Mouse (Mus musculus): Measurements from ENCODE around the gene Apbb2. TPM values are rescaled to one million over a fixed set of nuclear protein-coding genes. Genes with fewer than 3 reads are reported as not detected.

Gene Apbb2
- total RNA-seq (2021) = 10 to 100 TPM; 60.1 to 70.5 TPM
- long read RNA-seq, experiment 1, full-length matches to known transcripts = 6 of 49 reads
- long read RNA-seq, experiment 1, partial matches to known transcripts = 9 of 49 reads
- long read RNA-seq, experiment 1, other reads (novel, unspliced or antisense) = 34 of 49 reads
- long read RNA-seq, experiment 2, partial matches to known transcripts = 5 of 28 reads
- long read RNA-seq, experiment 2, other reads (novel, unspliced or antisense) = 22 of 28 reads

- intact Hi-C loops (cut with DNase I) = loop anchor here (1.0 to 5.0 kb wide), 4 partner anchors 58 to 226 kb away; partner anchors contain the start of gene Uchl1
These were observed at the start of gene Apbb2 for GRCm38 (mm10) chr5:66618597-66618996. Apbb2 (minus strand) TSS chr5:66618784.

GRCm38 (mm10) chr5:66654220-66654619, 35.6 kb upstream of the Apbb2 start:
- no peak for TF ChIP-seq CTCF (IDR thresholded peaks at IDR 0.05)
- H3K27ac ChIP-seq = no peak overlapping the region
- no peak for DNase-seq (ENCODE audit: extremely low spot score in 1 of 2, low spot score in 2 of 2)
- intact Hi-C loops (cut with DNase I) = no loop called here
- no peak overlapping the region for H3K4me3 ChIP-seq

More at GRCm38 (mm10) chr5:66618597-66618996, at the start of gene Apbb2:
- peak; percentile 93 for TF ChIP-seq CTCF (IDR thresholded peaks at IDR 0.05)
- peak within 1 kb of the TSS; percentile 97 for H3K27ac ChIP-seq
- DNase-seq (ENCODE audit: extremely low spot score in 1 of 2, low spot score in 2 of 2) = peak; percentile 96
- peak within 1 kb of the TSS; percentile 84 for H3K4me3 ChIP-seq

GRCm38 (mm10) chr5:66647504-66647903, 28.9 kb upstream of the Apbb2 start:
- no peak for DNase-seq (ENCODE audit: extremely low spot score in 1 of 2, low spot score in 2 of 2)
- no peak for TF ChIP-seq CTCF (IDR thresholded peaks at IDR 0.05)
- no peak overlapping the region for H3K4me3 ChIP-seq
- no peak overlapping the region for H3K27ac ChIP-seq
- intact Hi-C loops (cut with DNase I) = no loop called here

- intact Hi-C loops (cut with DNase I) = no loop called here
- H3K4me3 ChIP-seq = no peak overlapping the region
- no peak for DNase-seq (ENCODE audit: extremely low spot score in 1 of 2, low spot score in 2 of 2)
- TF ChIP-seq CTCF (IDR thresholded peaks at IDR 0.05) = no peak
- H3K27ac ChIP-seq = no peak overlapping the region
These were observed 24.7 kb upstream of the Apbb2 start for GRCm38 (mm10) chr5:66643260-66643659.

GRCm38 (mm10) chr5:66642156-66642555, 23.6 kb upstream of the Apbb2 start:
- no peak for TF ChIP-seq CTCF (IDR thresholded peaks at IDR 0.05)
- intact Hi-C loops (cut with DNase I) = no loop called here
- DNase-seq (ENCODE audit: extremely low spot score in 1 of 2, low spot score in 2 of 2) = no peak
- Histone ChIP-seq H3K27ac (no peak overlapping the region), H3K4me3 (no peak overlapping the region)

DNA sequence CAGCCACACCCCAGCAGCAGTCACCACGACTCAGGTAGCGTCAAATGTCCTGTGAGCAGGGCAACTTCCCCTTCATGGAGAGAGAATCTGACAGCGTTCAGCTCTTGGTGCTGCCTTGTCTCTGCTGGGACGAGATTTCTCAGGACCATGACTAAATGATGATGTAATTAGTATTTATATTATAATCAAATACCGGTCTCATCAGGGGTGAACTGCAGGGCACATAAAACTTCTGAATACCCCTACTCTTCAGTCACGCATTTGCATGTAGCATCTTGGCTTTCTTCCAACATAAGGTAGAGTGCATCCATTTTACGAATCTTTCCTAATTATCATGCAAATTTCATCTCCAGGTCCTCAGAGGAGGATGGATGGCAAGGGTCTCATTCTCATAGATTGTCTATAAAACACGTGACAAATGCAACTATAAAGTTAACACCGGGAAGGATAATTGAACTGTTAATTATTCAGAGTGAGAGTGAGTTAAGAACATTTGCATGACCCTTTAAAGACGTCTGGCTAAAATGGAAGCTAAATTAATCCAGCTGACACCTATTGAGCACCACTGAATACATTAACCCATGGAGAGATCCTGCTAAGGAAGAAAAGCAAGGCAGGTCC, 17.0 kb upstream of the Apbb2 start:
- TF ChIP-seq CTCF (IDR thresholded peaks at IDR 0.05) = no peak
- Histone ChIP-seq H3K27ac (no peak overlapping the region), H3K4me3 (no peak overlapping the region)
- intact Hi-C loops (cut with DNase I) = no loop called here
- DNase-seq (ENCODE audit: extremely low spot score in 1 of 2, low spot score in 2 of 2) = no peak

DNA sequence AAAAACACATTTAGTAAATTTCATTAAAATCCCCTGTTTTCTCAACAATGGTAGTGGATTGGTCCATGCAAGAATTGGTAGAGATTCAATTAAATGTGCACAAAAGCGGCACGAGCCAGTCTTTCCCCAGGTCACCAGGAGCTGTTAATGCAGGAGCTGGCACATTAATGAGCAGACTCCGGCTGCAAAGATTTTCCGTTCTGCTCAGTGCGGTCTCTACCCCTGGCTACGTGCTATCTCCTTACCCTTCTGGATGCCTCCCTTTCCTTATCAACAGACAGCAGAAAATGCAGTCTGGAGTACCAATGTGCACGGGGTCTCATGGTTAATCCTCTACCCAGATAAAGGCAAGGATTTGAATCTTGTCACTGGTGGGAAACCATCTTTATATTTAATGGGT, 9.2 kb upstream of the Apbb2 start:
- TF ChIP-seq CTCF (IDR thresholded peaks at IDR 0.05) = no peak
- no peak overlapping the region for H3K4me3 ChIP-seq
- DNase-seq (ENCODE audit: extremely low spot score in 1 of 2, low spot score in 2 of 2) = no peak
- intact Hi-C loops (cut with DNase I) = no loop called here
- H3K27ac ChIP-seq = no peak overlapping the region

DNA sequence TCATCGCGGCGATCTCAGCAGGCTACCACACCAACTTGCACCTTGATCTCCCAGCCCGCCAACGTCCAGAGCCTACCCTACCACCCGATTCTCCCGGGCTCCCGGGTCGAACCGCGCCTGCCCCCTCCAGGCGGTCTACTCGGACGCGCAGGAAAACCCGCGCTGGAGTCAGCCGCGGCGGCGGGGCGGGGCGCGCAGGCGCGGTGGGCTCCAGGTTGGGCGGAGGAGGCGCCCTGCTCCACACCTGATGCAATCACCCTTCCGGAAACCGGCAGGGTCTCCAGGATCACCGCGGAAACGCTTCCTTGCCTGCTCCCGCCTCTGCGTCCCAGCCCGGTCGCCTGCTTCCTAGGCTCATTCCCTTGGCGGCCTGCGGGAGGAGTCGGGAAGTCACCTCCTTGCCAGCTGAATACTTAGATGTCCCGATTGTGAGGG, 1.6 kb upstream of the Apbb2 start:
- peak; percentile 88 to 90 for DNase-seq (ENCODE audit: extremely low spot score in 1 of 2, low spot score in 2 of 2)
- TF ChIP-seq CTCF (IDR thresholded peaks at IDR 0.05) = peak; percentile 56
- Histone ChIP-seq H3K4me3 (peak overlapping the region; percentile 62), H3K27ac (peak overlapping the region; percentile 82)
- intact Hi-C loops (cut with DNase I) = no loop called here

DNA sequence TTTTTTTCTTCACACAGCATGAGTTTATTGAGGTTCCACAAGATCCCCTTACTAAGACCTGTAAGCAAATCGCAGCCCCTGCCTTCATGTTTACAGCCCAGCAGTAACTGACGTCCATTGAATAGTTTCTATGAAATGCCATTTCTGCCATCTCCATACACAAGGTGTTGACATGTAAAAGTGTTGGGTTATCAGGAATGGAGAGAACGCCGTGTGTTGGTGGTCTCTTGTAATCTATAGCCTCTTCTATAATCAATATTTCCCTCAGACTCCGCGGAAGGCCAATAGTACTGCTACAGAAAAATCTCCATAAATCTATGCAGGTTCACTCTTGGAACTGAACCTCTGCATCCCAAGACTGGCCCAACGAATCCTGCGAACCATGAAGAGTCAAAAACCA, 1.1 kb upstream of the Apbb2 start:
- TF ChIP-seq CTCF (IDR thresholded peaks at IDR 0.05) = no peak
- intact Hi-C loops (cut with DNase I) = loop anchor here (2.0 to 5.0 kb wide), 3 partner anchors 92 to 227 kb away; no protein-coding TSS in a partner anchor
- Histone ChIP-seq H3K4me3 (peak overlapping the region; percentile 62), H3K27ac (peak overlapping the region; percentile 82; the same call in 1 of the 2 replicates)
- no peak for DNase-seq (ENCODE audit: extremely low spot score in 1 of 2, low spot score in 2 of 2)

- intact Hi-C loops (cut with DNase I) = loop anchor here (2.0 to 5.0 kb wide), 3 partner anchors 92 to 226 kb away; no protein-coding TSS in a partner anchor
- no peak for TF ChIP-seq CTCF (IDR thresholded peaks at IDR 0.05)
- Histone ChIP-seq H3K4me3 (peak overlapping the region; percentile 84), H3K27ac (peak overlapping the region; percentile 97)
- no peak for DNase-seq (ENCODE audit: extremely low spot score in 1 of 2, low spot score in 2 of 2)
These were observed 611 bp upstream of the Apbb2 start for GRCm38 (mm10) chr5:66619195-66619594.

DNA sequence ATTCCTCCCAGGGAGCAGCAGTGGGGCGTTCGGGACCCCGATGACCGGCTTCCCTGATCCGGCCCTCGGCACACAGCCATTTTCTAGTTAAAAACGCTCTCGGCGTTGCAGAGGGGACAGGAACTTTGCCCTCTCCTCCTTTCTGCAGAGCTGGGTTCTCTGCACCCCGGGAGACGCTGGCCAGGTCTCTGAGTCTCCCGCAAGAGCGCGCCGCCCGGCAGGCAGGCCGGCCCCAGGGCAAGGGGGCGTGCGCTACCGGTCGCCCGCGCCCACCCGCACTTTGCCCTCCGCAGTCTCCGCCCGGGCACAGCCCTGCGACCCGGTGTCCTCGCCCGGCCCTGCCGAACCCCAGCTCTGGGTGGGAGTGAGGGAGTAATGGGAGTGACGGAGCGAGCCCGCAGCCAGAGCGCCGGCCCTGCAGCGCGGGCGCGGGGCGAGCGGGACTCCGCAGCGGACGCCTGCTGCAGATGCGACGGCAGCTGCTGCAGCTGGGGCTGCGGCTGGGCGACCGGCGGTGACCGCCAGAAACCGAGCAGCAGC, 593 bp downstream of the Apbb2 start:
- Histone ChIP-seq H3K27ac (peak overlapping the region; percentile 97), H3K4me3 (peak overlapping the region; percentile 84)
- intact Hi-C loops (cut with DNase I) = loop anchor here (1.0 to 5.0 kb wide), 4 partner anchors 58 to 225 kb away; partner anchors contain the start of gene Uchl1
- peak; percentile 45 to 48 for DNase-seq (ENCODE audit: extremely low spot score in 1 of 2, low spot score in 2 of 2)
- no peak for TF ChIP-seq CTCF (IDR thresholded peaks at IDR 0.05)

- intact Hi-C loops (cut with DNase I) = loop anchor here (5.0 kb wide), 1 partner anchor 88 kb away; no protein-coding TSS in a partner anchor
- no peak overlapping the region for H3K4me3 ChIP-seq
- no peak for TF ChIP-seq CTCF (IDR thresholded peaks at IDR 0.05)
- H3K27ac ChIP-seq = peak overlapping the region; percentile 28; the same call in 1 of the 2 replicates
- DNase-seq (ENCODE audit: extremely low spot score in 1 of 2, low spot score in 2 of 2) = no peak
These were observed 3.6 kb downstream of the Apbb2 start for GRCm38 (mm10) chr5:66614940-66615339.
